Mouse (Mus musculus): Measurements from ENCODE around the gene Usp21. TPM values are rescaled to one million over a fixed set of nuclear protein-coding genes. Genes with fewer than 3 reads are reported as not detected.
"Not testable (repeated sequence)": the region's sequence is repeated elsewhere in the genome, so short reads cannot be mapped to it uniquely, and the experiment has no call there.

Gene Usp21
- total RNA-seq, 2 experiments from 2014 or later = 49.0 to 57.3 TPM

GRCm38 (mm10) chr1:171247453-171247841 lies 40.3 kb downstream of the Usp21 start:
- DNase-seq (ENCODE audit: low spot score in 2 of 2) = no peak

- DNase-seq (ENCODE audit: low spot score in 2 of 2) = peak; percentile 96 to 99
Observed at GRCm38 (mm10) chr1:171246709-171247452, 40.9 kb downstream of the Usp21 start.

- no peak for DNase-seq (ENCODE audit: low spot score in 2 of 2)
Observed at GRCm38 (mm10) chr1:171245353-171245752, 42.4 kb downstream of the Usp21 start.

GRCm38 (mm10) chr1:171241952-171242351 lies 45.8 kb downstream of the Usp21 start:
- not testable (repeated sequence) for DNase-seq (ENCODE audit: low spot score in 2 of 2)

GRCm38 (mm10) chr1:171240911-171241310 lies 46.9 kb downstream of the Usp21 start:
- no peak for DNase-seq (ENCODE audit: low spot score in 2 of 2)

GRCm38 (mm10) chr1:171239992-171240744 lies 47.6 kb downstream of the Usp21 start:
- DNase-seq (ENCODE audit: low spot score in 2 of 2) = no peak

- DNase-seq (ENCODE audit: low spot score in 2 of 2) = peak; percentile 50 to 61
Observed at GRCm38 (mm10) chr1:171238463-171238862, 49.3 kb downstream of the Usp21 start.

- no peak for DNase-seq (ENCODE audit: low spot score in 2 of 2)
Observed at GRCm38 (mm10) chr1:171237438-171237837, 50.4 kb downstream of the Usp21 start.

- no peak for DNase-seq (ENCODE audit: low spot score in 2 of 2)
Observed at GRCm38 (mm10) chr1:171235791-171236190, 52.0 kb downstream of the Usp21 start.

GRCm38 (mm10) chr1:171234538-171234937 lies 53.3 kb downstream of the Usp21 start:
- DNase-seq (ENCODE audit: low spot score in 2 of 2) = no peak

GRCm38 (mm10) chr1:171234126-171234525 lies 53.7 kb downstream of the Usp21 start, which contains the start of gene Fcer1g:
Gene Fcer1g, minus strand, starts transcription at chr1:171234365.
- no peak for DNase-seq (ENCODE audit: low spot score in 2 of 2)

- DNase-seq (ENCODE audit: low spot score in 2 of 2) = no peak
Observed at GRCm38 (mm10) chr1:171232800-171233730, 54.7 kb downstream of the Usp21 start.

- no peak for DNase-seq (ENCODE audit: low spot score in 2 of 2)
Observed at GRCm38 (mm10) chr1:171232348-171232747, 55.4 kb downstream of the Usp21 start.

Other genes with a start within 250 kb of the Usp21 start
- 10 to 100 TPM; 10.5 to 12.7 TPM for gene Fcgr3, start 223.1 kb downstream of the Usp21 start, total RNA-seq (2021)
- gene Cfap126, start 174.1 kb downstream of the Usp21 start, total RNA-seq (2021) = 1 to 10 TPM; 3.1 to 3.3 TPM
- 100 to 1,000 TPM; 223 to 233 TPM for gene Sdhc, start 137.4 kb downstream of the Usp21 start, total RNA-seq (2021)
- gene Mpz, start 137.3 kb downstream of the Usp21 start, total RNA-seq (2021) = not detected
- gene Pcp4l1, start 91.7 kb downstream of the Usp21 start, total RNA-seq (2021) = 10 to 100 TPM; 16.9 to 18.0 TPM
- not detected for gene Nr1i3, start 74.0 kb downstream of the Usp21 start, total RNA-seq (2021)
- gene Tomm40l, start 65.5 kb downstream of the Usp21 start, total RNA-seq (2021) = 10 to 100 TPM; 65.5 to 66.3 TPM
- 1 to 10 TPM; 2.1 to 4.6 TPM for gene Apoa2, start 62.9 kb downstream of the Usp21 start, total RNA-seq (2021)
- 10 to 100 TPM; 15.2 to 16.7 TPM for gene Fcer1g, start 53.6 kb downstream of the Usp21 start, total RNA-seq (2021)
- gene Adamts4, start 37.6 kb downstream of the Usp21 start, total RNA-seq (2021) = 1 to 10 TPM; 5.6 to 7.1 TPM
- 100 to 1,000 TPM; 235 to 249 TPM for gene Ndufs2, start 36.6 kb downstream of the Usp21 start, total RNA-seq (2021)
- gene B4galt3, start 17.7 kb downstream of the Usp21 start, total RNA-seq (2021) = 10 to 100 TPM; 65.4 to 67.1 TPM
- gene Ppox, start 6.8 kb downstream of the Usp21 start, total RNA-seq (2021) = 10 to 100 TPM; 28.8 to 30.0 TPM
- 100 to 1,000 TPM; 102 to 114 TPM for gene Ufc1, start 7.0 kb upstream of the Usp21 start, total RNA-seq (2021)
- 10 to 100 TPM; 30.9 to 33.7 TPM for gene Dedd, start 41.2 kb upstream of the Usp21 start, total RNA-seq (2021)
- gene Nit1, start 57.7 kb upstream of the Usp21 start, total RNA-seq (2021) = 10 to 100 TPM; 37.7 to 42.8 TPM
- 100 to 1,000 TPM; 135 to 165 TPM for gene Pfdn2, start 57.7 kb upstream of the Usp21 start, total RNA-seq (2021)
- 1 to 10 TPM; 6.3 to 8.6 TPM for gene Klhdc9, start 72.8 kb upstream of the Usp21 start, total RNA-seq (2021)
- gene Nectin4, start 82.1 kb upstream of the Usp21 start, total RNA-seq (2021) = 1 to 10 TPM; 1.8 to 1.9 TPM
- gene Arhgap30, start 101.0 kb upstream of the Usp21 start, total RNA-seq (2021) = 1 to 10 TPM; 1.9 to 2.1 TPM
- gene Usf1, start 123.3 kb upstream of the Usp21 start, total RNA-seq (2021) = 100 to 1,000 TPM; 114 to 121 TPM
- 1 to 10 TPM; 2.1 to 3.5 TPM for gene Tstd1, start 130.9 kb upstream of the Usp21 start, total RNA-seq (2021)
- 1 to 10 TPM; 5.5 to 7.8 TPM for gene F11r, start 149.5 kb upstream of the Usp21 start, total RNA-seq (2021)
- 1 to 10 TPM; 8.5 to 9.0 TPM for gene Alyref2, start 215.5 kb upstream of the Usp21 start, total RNA-seq (2021)
- not detected for gene Itln1, start 247.3 kb upstream of the Usp21 start, total RNA-seq (2021)